Mouse (Mus musculus) kidney, embryonic 15.5 days (tissue): ENCODE data around the gene Dtd1. TPM values are rescaled to one million over a fixed set of nuclear protein-coding genes. Genes with fewer than 3 reads are reported as not detected.
A peak's percentile ranks its signal among the peaks of the same experiment; 100 is the strongest.

Experiments used
- ATAC-seq: fragments of 200-750 bp; cut with Nextera tagmentation; replicated peaks from 2 replicates; pipeline ENCODE4 v1.8.0; 2017; ENCODE audit warnings: moderate TSS enrichment; ENCODE audit not compliant: low FRiP score
- H3K27ac ChIP-seq: fragments of 300-500 bp; sonication (generic); 2 replicates; pipeline ENCODE4 v1.5.1; 2015; ENCODE audit warnings: mild to moderate bottlenecking, inconsistent platforms
- H3K27me3 ChIP-seq: fragments of 300-500 bp; sonication (generic); 2 replicates; pipeline ENCODE4 v1.6.1; 2015; ENCODE audit warnings: inconsistent platforms
- H3K36me3 ChIP-seq: fragments of 300-500 bp; sonication (generic); 2 replicates; pipeline ENCODE4 v1.6.1; 2015; ENCODE audit warnings: inconsistent platforms
- H3K4me1 ChIP-seq: fragments of 300-500 bp; sonication (generic); 2 replicates; pipeline ENCODE4 v1.6.1; 2015; ENCODE audit warnings: inconsistent platforms
- H3K4me2 ChIP-seq: fragments of 300-500 bp; sonication (generic); 2 replicates; pipeline ENCODE4 v1.6.1; 2015; ENCODE audit warnings: moderate library complexity, mild to moderate bottlenecking, inconsistent platforms
- H3K4me3 ChIP-seq: fragments of 300-500 bp; sonication (generic); replicated peaks from 2 replicates; pipeline ENCODE4 v1.5.1; 2015; ENCODE audit warnings: mild to moderate bottlenecking, inconsistent platforms
- H3K9ac ChIP-seq: fragments of 300-500 bp; sonication (generic); 2 replicates; pipeline ENCODE4 v1.6.1; 2015; ENCODE audit warnings: mild to moderate bottlenecking, inconsistent platforms
- H3K9me3 ChIP-seq: fragments of 300-500 bp; sonication (generic); replicated peaks from 2 replicates; pipeline ENCODE4 v1.6.1; 2016; ENCODE audit warnings: inconsistent platforms
- WGBS: fragments of 180-500 bp; shearing (Covaris S2); methylation state at CpG from one replicate; pipeline ENCODE4 v1.1.7; 2015; ENCODE audit warnings: mixed read lengths; 5-methylcytosine and 5-hydroxymethylcytosine counted together
- polyA plus RNA-seq: library from polyadenylated mRNA; unstranded; fragments of >200 nt; fragmentation: Nextera tagmentation; extraction: Ambion mirVana; gene quantifications from 2 replicates; pipeline ENCODE4 v1.2.1, GENCODE M21; 2015

Dtd1 gene
- polyA plus RNA-seq, 1 experiment from 2014 or later: 47.3 TPM

DNA sequence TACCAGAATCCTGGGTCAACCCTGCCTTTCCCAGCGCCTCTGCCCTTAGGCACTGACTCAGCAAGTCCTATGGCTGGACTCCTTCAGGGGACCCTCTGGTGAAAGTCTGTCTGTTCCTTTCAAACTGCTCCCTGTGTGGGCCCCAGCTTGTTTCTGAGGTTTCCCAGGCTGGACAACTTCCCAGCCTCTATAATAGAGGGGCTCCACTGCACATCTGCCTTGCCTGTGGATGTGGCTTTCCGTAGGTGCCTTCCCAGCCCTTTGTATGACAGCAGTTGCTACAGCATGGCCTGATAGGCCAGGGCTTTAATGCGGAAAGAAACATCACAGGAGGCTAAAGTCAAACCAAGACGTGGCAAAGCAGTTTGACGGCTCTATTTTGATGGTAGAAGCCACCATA, 119.6 kb downstream of the Dtd1 start:
- 78% methylated on average over 5 of the region's 5 CpGs for WGBS
- no peak for ATAC-seq
- Histone ChIP-seq H3K4me2 (no peak overlapping the region), H3K36me3 (no peaks in the 10 kb centered on the region), H3K27me3 (no peaks in the 10 kb centered on the region), H3K9ac (no peak overlapping the region), H3K9me3 (no peaks in the 10 kb centered on the region), H3K4me1 (peaks cover 3% of the 10 kb centered on the region; the same call in 1 of the 2 replicates), H3K27ac (no peak overlapping the region), H3K4me3 (no peak overlapping the region)

DNA sequence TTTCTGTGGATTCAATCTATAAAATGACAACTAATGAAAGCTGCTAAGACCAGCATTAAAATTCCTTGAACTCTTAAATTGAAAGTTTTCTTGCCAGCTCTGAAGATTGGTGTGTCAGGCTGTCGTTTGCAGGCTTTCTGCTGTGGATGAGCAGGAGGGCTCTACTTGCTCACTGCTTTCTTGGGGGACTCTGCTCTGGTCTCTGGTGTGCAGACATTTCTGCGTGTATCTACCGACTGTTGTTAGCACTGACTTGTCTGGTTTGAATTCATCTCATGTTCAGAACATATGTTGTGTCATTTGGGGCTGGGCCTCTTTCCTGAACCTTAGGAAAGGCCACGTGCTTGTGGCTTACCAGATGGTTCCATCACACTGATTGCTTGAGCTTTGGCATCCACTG, 120.0 kb downstream of the Dtd1 start:
- ATAC-seq: no peak
- H3K9ac ChIP-seq: no peak overlapping the region
- no peaks in the 10 kb centered on the region for H3K9me3 ChIP-seq
- WGBS: 78% methylated on average over 4 of the region's 4 CpGs
- H3K4me2 ChIP-seq: no peak overlapping the region
- no peaks in the 10 kb centered on the region for H3K27me3 ChIP-seq
- H3K4me1 ChIP-seq: peaks cover 3% of the 10 kb centered on the region; the same call in 1 of the 2 replicates
- no peak overlapping the region for H3K4me3 ChIP-seq
- no peak overlapping the region for H3K27ac ChIP-seq
- no peaks in the 10 kb centered on the region for H3K36me3 ChIP-seq

DNA sequence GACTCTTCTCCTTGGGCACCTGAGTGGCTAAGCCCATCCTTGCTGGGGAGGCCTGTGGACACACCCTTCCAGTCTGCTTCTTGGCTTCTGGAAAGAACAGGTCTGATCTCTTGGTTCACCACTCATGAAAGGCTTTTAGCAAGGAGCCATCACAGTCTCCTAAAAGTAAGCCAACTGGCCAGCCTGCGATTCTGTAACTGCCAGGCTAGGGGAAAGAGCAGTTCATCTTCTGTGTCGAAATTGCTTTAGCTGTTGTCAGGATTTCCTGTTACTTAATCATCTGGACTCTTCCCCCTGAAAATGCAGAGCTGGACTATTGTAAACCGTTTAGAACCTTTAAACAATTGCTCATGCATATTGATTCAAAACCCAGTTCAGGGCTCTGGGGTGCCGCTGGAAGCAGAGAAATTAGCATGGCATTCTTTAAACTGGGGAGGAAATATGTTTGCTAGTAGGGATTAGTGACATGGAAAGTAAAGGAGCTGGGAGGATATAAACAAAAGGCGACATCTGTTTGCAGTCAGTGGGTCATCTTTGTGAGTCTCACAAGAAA, 120.8 kb downstream of the Dtd1 start:
- ATAC-seq: no peak
- Histone ChIP-seq H3K4me2 (no peak overlapping the region), H3K36me3 (no peaks in the 10 kb centered on the region), H3K27ac (0 out of 2 replicates have a peak overlapping the region, but pooled peaks have one; percentile 2), H3K9ac (no peak overlapping the region), H3K4me3 (no peak overlapping the region), H3K27me3 (no peaks in the 10 kb centered on the region), H3K4me1 (peaks cover 3% of the 10 kb centered on the region; the same call in 1 of the 2 replicates), H3K9me3 (no peaks in the 10 kb centered on the region)
- WGBS: 41% methylated on average over 5 of the region's 5 CpGs

DNA sequence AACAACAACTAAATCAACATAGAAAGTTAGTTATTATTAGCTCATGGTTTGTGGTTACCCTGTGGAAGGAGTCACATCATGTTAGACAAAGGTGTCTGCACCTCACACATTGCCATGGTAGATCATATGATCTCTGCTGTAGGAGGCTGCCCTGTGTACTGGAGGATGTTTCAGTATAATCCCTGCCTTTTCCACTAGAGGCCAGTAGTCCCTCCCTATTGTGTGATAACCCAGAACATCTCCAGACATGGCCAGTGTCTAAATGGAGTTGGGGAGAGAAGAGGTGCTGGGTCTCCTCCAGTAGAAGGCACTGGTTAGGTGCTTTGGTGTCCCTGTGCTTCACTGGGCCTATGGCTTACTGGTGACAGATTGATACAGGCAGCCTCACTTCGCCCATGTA, 125.0 kb downstream of the Dtd1 start:
- H3K4me2 ChIP-seq: no peak overlapping the region
- peaks cover 3% of the 10 kb centered on the region; the same call in 1 of the 2 replicates for H3K4me1 ChIP-seq
- no peaks in the 10 kb centered on the region for H3K9me3 ChIP-seq
- no peak overlapping the region for H3K4me3 ChIP-seq
- H3K27me3 ChIP-seq: no peaks in the 10 kb centered on the region
- H3K27ac ChIP-seq: no peak overlapping the region
- 79% methylated on average over 1 of the region's 1 CpGs for WGBS
- ATAC-seq: peak; percentile 62; the same call in 1 of the 2 replicates
- H3K36me3 ChIP-seq: no peaks in the 10 kb centered on the region
- H3K9ac ChIP-seq: no peak overlapping the region

DNA sequence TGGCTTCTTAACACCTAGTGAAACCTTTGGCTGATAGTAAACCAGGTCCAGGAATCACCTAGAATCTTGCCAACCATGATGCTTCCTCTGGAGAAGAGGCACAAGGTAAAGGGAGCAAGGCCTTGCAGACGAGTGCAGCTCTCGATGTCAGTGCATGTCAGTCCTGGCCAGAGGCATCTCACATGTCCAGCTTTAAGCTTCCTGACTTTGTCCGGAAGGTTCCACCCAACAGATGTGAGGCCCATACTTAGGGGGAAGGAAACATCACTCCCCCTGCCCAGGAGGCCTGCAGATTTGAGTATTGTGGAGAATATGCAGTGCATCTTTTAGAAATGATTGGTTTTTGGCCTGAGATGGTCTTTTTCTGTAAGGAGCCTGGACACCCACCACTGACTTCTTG, 127.4 kb downstream of the Dtd1 start:
- Histone ChIP-seq H3K27ac (no peak overlapping the region), H3K27me3 (no peaks in the 10 kb centered on the region), H3K9ac (no peak overlapping the region), H3K4me1 (no peaks in the 10 kb centered on the region), H3K9me3 (no peaks in the 10 kb centered on the region), H3K4me2 (no peak overlapping the region), H3K36me3 (no peaks in the 10 kb centered on the region), H3K4me3 (no peak overlapping the region)
- ATAC-seq: no peak
- 83% methylated on average over 3 of the region's 3 CpGs for WGBS

DNA sequence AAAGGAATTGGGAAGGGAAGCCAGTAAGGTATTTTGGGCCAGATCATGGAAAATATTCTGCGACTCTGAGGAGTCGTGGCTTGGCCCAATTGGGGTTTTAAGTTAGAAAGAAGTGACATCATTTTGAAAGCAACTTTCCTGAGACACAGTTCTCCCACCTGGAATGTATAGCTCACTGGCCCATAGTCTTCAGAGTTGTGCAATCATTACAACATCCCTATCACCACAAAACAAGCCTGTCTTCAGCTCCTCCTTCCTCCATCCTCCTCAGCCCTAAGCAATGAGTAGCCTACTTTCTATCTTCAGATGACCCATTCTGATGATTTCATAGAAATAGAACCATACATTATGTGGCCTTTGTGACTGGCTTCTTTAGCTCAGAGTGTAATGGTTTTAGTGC, 130.1 kb downstream of the Dtd1 start:
- Histone ChIP-seq H3K27me3 (no peaks in the 10 kb centered on the region), H3K27ac (no peak overlapping the region), H3K9me3 (no peaks in the 10 kb centered on the region), H3K4me2 (no peak overlapping the region), H3K4me3 (no peak overlapping the region), H3K4me1 (no peaks in the 10 kb centered on the region), H3K9ac (no peak overlapping the region), H3K36me3 (no peaks in the 10 kb centered on the region)
- 94% methylated on average over 2 of the region's 2 CpGs for WGBS
- ATAC-seq: no peak

DNA sequence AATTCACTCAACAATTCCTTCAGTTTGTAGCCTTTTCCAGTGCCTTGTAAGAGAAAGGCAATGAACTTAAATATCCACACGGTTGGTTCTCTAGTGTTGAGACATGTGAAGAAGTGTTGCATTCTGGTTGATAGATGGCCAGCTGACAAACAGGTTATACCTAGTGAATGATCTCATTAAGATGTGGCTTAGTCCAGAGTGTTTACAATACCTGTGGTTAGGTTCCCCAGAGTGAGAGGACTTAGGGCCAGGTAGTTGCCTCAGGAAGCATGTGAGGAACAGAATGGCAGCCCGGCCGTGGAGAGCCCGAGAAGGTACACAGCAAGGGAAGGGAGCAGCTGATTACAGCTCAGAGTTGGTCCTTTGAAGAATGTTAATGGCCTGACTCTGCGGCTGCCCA, 138.5 kb downstream of the Dtd1 start:
- no peak overlapping the region for H3K4me3 ChIP-seq
- no peaks in the 10 kb centered on the region for H3K9me3 ChIP-seq
- H3K4me2 ChIP-seq: no peak overlapping the region
- peaks cover 5% of the 10 kb centered on the region; the same call in 1 of the 2 replicates for H3K4me1 ChIP-seq
- H3K27me3 ChIP-seq: no peaks in the 10 kb centered on the region
- no peak for ATAC-seq
- 64% methylated on average over 5 of the region's 5 CpGs for WGBS
- H3K9ac ChIP-seq: no peak overlapping the region
- no peaks in the 10 kb centered on the region for H3K36me3 ChIP-seq
- H3K27ac ChIP-seq: no peak overlapping the region

DNA sequence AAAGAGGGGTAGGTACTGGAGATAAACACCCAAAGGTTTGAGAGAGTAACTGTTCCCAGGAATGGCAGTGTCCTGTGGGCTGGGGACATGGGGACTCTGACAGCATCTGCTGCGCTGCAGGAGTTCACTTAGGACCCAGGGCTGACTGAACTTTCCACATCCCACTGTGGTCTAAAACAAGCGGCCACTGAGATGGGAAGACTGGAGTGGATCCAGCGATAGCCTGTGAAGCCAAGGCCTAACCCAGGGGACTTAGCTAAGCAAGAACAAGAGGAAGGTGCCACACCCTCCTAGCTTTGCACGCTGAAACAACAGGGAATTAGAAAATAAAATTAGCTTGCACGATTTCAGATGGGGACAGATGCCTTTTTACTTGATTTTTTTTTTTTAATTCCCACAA, 138.9 kb downstream of the Dtd1 start:
- Histone ChIP-seq H3K9me3 (no peaks in the 10 kb centered on the region), H3K4me1 (peaks cover 5% of the 10 kb centered on the region; the same call in 1 of the 2 replicates), H3K4me3 (no peak overlapping the region), H3K36me3 (no peaks in the 10 kb centered on the region), H3K9ac (no peak overlapping the region), H3K4me2 (no peak overlapping the region), H3K27me3 (no peaks in the 10 kb centered on the region), H3K27ac (no peak overlapping the region)
- WGBS: 75% methylated on average over 5 of the region's 5 CpGs
- no peak for ATAC-seq

DNA sequence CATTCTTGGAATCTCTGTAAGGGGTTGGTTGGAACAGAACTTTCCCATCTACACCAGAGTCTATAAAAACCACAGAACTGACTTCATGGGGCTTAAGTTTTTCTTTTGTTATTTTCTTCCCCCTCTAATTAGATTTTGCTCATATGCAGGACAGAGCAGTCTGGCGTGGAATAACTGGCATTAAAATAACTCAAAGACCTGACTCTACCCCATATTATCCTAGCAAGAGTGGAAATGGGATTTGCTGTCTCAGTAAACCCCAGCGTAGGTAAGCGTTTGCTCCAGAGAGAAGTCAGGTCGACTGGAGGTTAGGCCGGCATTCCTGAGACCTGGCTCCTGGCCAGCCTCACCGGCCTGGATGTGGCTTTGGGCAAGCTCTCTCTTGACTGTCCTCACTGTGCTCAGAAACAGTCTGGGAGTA, 140.9 kb downstream of the Dtd1 start:
- Histone ChIP-seq H3K9ac (no peak overlapping the region), H3K9me3 (no peaks in the 10 kb centered on the region), H3K27me3 (no peaks in the 10 kb centered on the region), H3K27ac (no peak overlapping the region), H3K4me1 (peaks cover 5% of the 10 kb centered on the region; the same call in 1 of the 2 replicates), H3K4me2 (no peak overlapping the region), H3K4me3 (no peak overlapping the region), H3K36me3 (no peaks in the 10 kb centered on the region)
- ATAC-seq: no peak
- WGBS: 45% methylated on average over 6 of the region's 6 CpGs

DNA sequence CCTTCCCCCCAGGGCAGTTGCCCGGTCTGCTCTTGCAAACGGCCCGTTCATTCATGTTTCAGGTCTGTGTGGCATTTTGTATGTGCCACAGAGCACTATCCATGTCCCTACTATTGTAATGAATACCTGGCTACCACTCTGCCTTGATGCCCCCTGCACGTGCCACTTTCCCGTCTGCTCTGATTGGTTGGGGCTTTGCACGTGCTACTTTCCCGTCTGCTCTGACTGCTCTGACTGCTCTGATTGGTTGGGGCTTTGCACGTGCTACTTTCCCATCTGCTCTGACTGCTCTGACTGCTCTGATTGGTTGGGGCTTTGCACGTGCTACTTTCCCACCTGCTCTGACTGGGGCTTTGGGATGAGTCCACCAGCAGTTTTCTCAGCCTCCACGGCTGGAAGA, 142.3 kb downstream of the Dtd1 start:
- 87% methylated on average over 10 of the region's 10 CpGs for WGBS
- Histone ChIP-seq H3K4me1 (peaks cover 5% of the 10 kb centered on the region; the same call in 1 of the 2 replicates), H3K27me3 (no peaks in the 10 kb centered on the region), H3K4me2 (no peak overlapping the region), H3K9ac (no peak overlapping the region), H3K27ac (no peak overlapping the region), H3K36me3 (no peaks in the 10 kb centered on the region), H3K4me3 (no peak overlapping the region), H3K9me3 (no peaks in the 10 kb centered on the region)
- no peak for ATAC-seq

DNA sequence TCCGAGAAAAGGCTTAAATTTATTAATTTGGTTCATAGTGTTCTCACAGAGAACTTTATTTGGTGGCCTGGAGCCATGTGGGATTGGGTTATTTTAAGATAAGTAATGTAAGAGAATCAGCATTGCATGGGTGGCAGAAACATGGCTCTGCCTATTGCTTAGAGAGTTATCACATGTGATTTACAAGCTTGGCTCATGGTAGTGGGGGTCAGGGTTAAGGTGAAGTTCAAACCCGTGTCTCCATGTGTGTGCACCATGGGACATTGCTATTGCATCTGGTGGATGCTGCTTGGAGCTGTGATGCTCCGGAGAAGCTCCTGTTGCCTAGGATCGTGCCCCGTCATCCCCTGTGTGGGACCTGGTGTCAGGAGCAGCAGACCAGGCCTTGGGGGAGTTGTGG, 143.6 kb downstream of the Dtd1 start:
- no peak overlapping the region for H3K9ac ChIP-seq
- ATAC-seq: no peak
- no peak overlapping the region for H3K4me2 ChIP-seq
- H3K27ac ChIP-seq: no peak overlapping the region
- 68% methylated on average over 5 of the region's 5 CpGs for WGBS
- peaks cover 5% of the 10 kb centered on the region; the same call in 1 of the 2 replicates for H3K4me1 ChIP-seq
- no peaks in the 10 kb centered on the region for H3K27me3 ChIP-seq
- H3K9me3 ChIP-seq: no peaks in the 10 kb centered on the region
- H3K36me3 ChIP-seq: no peaks in the 10 kb centered on the region
- no peak overlapping the region for H3K4me3 ChIP-seq

DNA sequence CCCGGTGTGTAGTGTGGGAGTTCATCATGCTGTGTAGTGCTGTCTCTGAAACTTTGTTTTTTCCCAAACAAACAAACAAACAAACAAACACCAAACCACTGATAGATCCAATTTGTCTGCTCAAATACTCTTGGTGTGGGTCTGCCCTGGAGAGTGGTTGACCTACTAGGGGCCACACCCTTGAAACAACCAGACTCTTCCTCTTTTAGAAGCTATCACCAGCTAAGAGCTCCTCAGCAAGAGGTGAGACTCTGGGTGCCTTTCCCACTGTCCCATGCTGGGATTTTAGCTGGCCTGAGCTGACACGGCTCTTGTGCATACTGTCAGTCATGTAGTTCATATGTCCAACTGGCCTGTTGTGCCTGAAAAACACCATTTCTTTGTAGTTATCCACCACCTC, 145.6 kb downstream of the Dtd1 start:
- 95% methylated on average over 2 of the region's 2 CpGs for WGBS
- no peaks in the 10 kb centered on the region for H3K36me3 ChIP-seq

More for the DNA sequence above, 145.6 kb downstream of the Dtd1 start:
- Histone ChIP-seq H3K27me3 (no peaks in the 10 kb centered on the region), H3K27ac (no peak overlapping the region), H3K4me1 (peaks cover 5% of the 10 kb centered on the region; the same call in 1 of the 2 replicates), H3K4me3 (no peak overlapping the region), H3K4me2 (no peak overlapping the region), H3K9ac (no peak overlapping the region), H3K9me3 (no peaks in the 10 kb centered on the region)
- no peak for ATAC-seq
